Mouse (Mus musculus) frontal cortex, postnatal 14 days (tissue): ENCODE results near the gene Crk.
"Not testable (repeated sequence)": the region's sequence is repeated elsewhere in the genome, so short reads cannot be mapped to it uniquely, and the experiment has no call there.

Experiments
- DNase-seq, 2 experiments: peaks; one replicate each; pipeline ENCODE4 v3.0.0; 2022; ENCODE audit warnings: low spot score in 2 of 2

Gene Crk

GRCm38 (mm10) chr11:75684462-75684861, 5.4 kb downstream of the Crk start:
- no peak for DNase-seq

DNA sequence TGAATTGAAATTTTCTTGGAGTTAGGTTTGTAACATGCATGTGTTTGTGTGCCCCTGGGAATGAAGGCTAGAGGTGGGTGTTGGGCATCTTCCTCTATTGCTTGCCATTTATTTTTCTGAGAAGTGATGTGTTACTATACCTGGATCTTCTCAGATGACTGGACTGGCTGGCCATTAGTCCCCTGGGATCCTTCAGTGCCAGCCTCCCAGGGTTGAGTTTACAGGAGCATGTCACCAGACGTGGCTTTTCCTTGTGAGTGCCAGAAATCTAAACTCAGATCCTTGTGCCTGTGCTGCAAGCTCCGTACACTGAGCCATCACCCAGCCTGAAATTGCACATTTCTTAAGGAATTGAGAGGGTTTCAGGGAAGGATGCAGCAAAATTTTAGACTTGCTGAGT, 5.9 kb downstream of the Crk start:
- DNase-seq: no peak

GRCm38 (mm10) chr11:75687343-75687993, 8.4 kb downstream of the Crk start:
- DNase-seq: no peak

DNA sequence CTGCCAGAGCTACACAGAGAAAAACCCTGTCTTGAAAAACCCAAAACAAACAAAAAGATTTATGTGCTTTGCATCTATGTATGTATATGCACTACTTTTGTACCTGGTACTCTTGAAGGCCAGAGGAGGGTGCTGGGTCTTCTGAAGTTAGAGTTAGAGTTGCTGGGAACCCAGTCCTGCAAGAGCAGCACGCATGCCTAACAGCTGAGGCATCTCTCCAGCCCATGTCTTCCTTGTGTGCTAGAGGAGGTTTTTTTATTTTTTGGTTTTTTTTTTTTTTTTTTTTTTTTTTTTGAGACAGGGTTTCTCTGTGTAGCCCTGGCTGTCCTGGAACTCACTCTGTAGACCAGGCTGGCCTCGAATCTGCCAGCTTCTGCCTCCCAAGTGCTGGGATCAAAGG, 9.1 kb downstream of the Crk start:
- no peak for DNase-seq

DNA sequence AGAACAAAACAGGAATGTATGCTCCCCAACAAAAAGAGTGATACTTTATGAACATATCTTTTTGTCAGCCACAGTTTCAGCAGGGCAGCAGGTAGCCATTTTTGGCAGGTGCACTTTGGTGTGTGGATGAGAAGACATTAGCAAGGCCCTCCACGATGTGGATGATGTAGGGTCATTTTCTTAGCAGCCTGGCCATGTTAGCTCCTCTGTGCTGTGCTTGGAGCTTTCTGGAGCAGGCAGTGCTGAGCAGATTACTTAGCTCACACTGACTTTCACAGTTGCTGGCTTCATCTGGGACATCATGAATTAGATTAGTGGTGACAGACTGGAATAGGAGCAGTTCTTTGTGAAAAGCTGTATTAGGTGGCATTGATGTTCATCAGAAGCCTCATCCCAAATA, 10.9 kb downstream of the Crk start:
- no peak for DNase-seq

- DNase-seq: no peak
Measured at GRCm38 (mm10) chr11:75691047-75691446, 12.0 kb downstream of the Crk start.

DNA sequence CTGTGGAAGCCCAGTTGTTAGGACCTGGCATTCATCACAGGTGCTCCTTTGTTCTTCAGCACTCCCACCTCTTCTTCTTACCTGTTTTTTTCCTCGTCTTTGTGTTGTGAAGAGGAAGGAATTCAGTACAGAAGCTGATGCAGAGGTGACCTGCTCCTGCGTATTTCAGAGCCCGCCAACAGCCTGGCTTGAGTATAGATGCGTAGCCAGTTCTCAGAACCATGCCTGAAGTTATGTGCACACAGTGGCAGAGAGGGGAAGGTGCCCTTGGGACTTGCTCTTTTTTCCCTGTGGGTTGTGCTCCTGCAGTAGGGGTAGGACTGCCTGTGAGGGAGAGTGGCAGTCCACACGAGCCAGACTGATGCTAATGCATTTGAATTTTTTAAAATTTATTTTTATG, 14.5 kb downstream of the Crk start:
- DNase-seq: no peak

GRCm38 (mm10) chr11:75697464-75697863, 18.4 kb downstream of the Crk start:
- DNase-seq: not testable (repeated sequence)

GRCm38 (mm10) chr11:75700557-75700956, 21.5 kb downstream of the Crk start:
- no peak for DNase-seq

GRCm38 (mm10) chr11:75702761-75703160, 23.7 kb downstream of the Crk start:
- no peak for DNase-seq

DNA sequence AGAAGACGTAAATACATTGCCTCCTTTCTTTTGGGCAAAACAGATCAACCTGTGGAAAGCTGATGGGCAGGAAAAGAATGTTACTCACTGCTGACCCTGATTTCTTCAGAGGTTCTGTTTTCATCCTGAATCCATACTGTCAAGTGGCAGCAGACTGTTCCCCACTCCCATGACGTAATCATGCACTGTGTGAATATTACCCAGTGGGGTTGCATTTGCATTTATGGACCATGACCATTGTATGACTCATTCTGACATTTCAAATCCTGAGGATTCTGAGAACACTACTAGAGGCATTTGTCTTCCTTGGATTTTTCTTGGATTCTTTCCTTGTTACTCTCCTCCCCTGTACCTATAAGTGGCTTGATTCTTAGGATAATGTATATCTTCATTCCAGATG, 24.7 kb downstream of the Crk start:
- DNase-seq: no peak

DNA sequence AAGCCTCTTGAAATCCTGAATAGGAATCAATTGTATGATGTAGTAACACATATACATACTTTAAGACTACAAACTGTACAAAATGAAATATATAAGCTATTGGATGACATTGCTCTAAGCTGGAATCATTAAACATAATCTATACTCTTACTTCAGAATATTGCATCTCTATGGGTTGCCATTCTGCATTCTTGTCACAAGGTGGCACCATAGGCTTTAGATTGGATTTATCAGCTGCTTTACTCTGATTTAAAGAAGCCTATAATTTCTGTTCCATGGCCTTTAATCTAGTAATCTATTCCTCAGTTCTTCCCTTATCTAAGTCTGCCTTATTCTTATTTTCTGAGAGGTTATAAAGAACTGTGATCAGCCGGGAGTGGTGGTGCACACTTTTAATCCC, 34.9 kb downstream of the Crk start:
- no peak for DNase-seq

DNA sequence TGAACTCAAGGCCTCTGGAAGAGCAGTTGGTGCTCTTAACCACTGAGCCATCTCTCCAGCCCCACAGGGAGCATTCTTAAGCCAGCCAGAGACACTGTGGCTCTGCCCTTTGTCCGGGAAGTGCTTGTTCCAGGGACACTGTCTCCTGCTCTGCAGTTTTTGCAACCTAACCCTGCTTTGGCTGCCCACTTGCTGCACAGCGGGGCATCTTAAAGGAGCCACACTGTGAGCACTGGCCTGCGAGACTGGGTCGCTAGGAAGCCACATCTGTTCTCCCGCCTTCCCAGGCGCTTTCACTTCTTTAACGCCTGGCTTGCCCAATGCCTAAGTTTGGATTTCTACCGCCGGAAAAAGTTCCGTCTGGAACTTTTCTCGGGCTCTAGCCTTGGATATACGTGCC, 36.5 kb downstream of the Crk start:
- no peak for DNase-seq

- no peak for DNase-seq
Measured at GRCm38 (mm10) chr11:75716661-75717325, 37.7 kb downstream of the Crk start.

- no peak for DNase-seq
Measured at GRCm38 (mm10) chr11:75722339-75722738, 43.3 kb downstream of the Crk start.

- DNase-seq: no peak
Measured at GRCm38 (mm10) chr11:75727168-75727567, 48.1 kb downstream of the Crk start.

- not testable (repeated sequence) for DNase-seq
Measured at GRCm38 (mm10) chr11:75727659-75728058, 48.6 kb downstream of the Crk start.

DNA sequence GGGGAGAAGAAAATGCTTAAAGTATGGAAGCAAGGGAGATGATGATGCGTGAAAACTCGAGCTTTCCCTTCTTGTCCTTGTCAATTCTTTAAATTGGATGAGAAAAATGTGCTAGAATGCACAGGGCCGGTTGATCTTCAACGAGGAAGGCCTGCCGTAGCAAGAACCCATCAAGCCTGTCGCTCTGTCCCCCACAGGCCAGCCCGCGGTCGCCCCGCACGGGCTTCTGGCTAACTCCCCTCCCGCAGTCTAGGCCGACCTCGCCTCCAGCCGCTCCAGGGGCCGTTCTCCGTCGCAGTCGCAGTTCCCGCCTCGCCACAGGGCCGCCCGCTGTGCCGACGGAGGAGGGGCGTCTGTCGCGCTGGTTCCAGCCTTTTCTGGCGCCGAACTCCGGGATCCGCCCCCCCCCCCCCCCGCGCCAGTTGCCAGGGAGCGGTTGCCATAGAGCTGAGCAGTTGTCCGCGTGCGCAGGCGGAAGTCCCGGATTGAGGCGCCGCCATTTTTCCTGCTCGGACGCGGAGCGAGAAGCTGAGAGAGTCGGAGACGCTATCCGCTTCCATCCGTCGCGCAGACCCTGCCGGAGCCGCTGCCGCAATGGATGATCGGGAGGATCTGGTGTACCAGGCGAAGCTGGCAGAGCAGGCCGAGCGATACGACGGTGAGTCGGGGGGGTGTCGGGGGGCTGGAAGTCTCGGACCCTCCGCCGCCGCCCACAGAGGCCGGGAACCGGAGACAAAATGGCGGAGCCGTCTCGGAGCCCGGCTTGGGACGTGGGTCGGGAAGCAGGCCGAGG, 53.6 kb downstream of the Crk start, which contains the start of gene Ywhae:
TSS of gene Ywhae (plus strand) at position 436 of the 793 bp plus-strand sequence.
- peak; percentile 86 for DNase-seq

DNA sequence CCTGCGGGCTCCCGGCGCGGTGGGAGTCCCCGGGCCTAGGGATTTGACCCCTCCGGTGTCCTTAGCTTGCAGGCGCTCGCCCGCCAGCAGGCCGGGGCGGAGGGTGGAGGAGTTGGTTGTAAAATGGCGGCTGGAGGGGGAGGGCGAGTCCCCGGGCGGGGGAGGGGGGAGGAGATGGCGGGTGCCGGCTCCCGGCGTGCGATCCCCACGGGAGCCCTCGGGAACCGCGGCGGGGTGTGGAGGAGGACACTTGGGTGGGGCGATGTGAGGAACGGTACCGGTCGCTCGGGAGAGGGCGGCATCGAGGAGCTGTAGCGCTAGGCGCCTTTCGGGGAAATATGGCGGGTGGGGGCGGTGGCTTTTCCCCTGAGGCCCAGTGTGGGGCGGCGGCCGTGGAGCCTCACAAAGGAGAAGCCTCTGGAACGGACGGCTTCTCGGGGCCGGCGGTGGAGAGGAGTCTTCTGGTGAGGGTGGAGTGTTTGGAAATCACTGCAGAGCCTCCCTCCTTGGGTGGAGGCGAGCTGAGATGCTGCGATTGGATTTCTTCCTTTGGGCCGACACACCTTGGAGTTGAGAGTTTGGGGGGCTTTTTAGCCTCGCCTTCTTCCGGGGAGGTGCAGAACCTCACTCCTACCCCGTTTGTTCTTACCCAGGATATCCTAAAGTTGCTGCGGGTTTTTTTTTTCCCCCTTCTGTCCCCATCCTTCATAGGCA, 54.3 kb downstream of the Crk start:
- peak; percentile 51 to 64 for DNase-seq

- DNase-seq: no peak
Measured at GRCm38 (mm10) chr11:75735462-75736252, 56.6 kb downstream of the Crk start.

DNA sequence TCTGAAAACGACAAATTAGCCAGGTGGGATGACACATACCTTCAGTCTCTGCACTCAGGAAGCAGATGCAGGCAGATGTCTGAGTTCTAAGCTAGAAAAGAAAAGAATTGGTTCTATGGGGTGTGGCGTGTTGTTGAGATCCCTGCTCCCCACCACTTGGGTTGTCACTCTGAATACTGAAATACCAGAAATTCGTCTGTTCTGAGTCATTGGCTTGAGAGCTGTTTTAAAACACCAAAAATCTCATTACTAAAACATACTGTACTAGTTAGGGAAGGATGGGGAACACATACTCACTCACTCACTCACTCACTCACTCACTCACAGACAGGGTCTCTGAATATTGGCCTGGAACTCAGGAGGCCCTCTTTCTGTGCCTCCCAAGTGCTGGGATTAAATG, 57.9 kb downstream of the Crk start:
- no peak for DNase-seq
